Mouse (Mus musculus) spleen, embryonic (tissue): ENCODE results near the gene Ece1.

Source experiments
- CTCF ChIA-PET: fragments of 350-600 bp; sonication (Branson Sonifier 250); formaldehyde crosslinking; loops from one replicate; lab custom pipeline; 2022; lab: Charles Lee

Ece1 gene

DNA sequence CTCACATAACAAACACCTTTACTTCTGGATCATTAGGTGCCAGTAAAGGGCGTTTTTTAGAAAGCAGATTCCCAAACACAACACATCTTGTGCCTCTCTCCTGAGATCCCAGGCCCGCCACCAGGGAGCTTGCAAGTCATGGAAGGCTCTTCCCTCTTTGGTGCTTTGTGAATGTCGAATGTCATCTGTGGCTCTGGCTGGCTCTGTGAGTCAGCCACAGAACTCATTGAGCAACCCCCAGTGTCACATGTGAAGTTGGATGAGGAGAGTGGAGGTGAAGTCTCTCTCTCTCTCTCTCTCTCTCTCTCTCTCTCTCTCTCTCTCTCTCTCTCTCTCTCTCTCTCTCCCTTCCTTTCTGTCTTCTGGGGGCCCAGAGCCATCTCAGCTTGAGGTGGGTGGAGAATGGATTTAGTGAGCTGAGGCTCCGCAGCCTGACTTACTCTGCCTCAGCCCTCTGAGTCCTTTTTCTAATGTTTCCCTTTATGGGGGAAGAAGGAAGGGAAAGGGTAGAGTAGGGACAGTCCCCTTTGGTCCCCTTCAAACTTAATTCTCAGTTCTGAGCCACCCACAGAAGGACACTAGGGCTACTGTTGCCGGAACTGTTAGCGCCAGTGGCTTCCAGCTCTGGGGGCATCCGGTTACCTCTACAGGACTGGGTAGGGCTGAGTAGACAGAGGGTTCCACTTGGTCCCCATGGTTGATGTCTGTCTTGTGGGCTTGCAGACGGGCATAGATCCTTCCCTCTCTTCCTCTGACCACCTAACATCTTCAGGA lies 17.5 kb downstream of the Ece1 start:
- CTCF ChIA-PET: interaction anchor here (0.6 kb wide), 1 partner anchor 77 kb away, joined by 3 read pairs; no protein-coding TSS in a partner anchor

DNA sequence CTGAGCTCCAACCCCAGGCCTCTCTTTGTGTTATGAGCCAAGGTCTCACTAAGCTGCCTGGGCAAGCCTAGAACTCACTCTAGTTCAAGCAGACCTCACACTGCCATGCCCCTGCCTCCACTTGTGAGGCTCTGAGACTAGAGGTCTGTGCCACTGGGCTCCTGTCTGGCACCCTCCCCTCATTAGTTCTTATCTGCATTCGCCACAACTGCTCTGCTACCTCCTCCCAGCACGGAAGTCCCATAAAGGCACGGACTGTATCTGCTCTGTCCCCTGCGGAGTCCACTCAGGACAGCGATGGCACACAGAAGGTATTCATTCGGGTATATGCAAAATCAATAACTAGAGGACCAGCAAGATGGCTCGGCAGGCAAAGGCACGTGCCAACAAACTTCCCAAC lies 19.4 kb downstream of the Ece1 start:
- CTCF ChIA-PET: no interaction called here

DNA sequence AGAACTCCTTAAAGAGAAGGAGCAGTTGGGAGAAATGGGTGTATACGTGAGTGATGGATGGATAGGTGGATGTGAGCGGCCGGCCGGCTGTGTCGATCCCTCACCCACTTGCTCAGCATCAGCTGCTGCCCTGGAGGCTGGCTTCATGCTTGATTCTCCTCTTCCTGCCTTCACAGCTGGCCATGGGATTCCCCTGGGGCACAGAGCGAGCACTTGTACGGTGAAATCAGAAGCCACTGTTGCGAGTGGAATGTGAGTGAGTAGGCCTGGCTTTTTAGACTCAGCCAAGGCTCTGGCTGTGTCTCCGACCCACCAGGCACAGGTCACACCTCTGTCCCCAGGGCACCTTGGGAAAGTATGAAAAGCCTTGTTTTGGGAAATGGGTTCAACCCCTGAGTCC lies 20.6 kb downstream of the Ece1 start:
- CTCF ChIA-PET: interaction anchor here (0.6 kb wide), 1 partner anchor 51 kb away, joined by 3 read pairs; no protein-coding TSS in a partner anchor

DNA sequence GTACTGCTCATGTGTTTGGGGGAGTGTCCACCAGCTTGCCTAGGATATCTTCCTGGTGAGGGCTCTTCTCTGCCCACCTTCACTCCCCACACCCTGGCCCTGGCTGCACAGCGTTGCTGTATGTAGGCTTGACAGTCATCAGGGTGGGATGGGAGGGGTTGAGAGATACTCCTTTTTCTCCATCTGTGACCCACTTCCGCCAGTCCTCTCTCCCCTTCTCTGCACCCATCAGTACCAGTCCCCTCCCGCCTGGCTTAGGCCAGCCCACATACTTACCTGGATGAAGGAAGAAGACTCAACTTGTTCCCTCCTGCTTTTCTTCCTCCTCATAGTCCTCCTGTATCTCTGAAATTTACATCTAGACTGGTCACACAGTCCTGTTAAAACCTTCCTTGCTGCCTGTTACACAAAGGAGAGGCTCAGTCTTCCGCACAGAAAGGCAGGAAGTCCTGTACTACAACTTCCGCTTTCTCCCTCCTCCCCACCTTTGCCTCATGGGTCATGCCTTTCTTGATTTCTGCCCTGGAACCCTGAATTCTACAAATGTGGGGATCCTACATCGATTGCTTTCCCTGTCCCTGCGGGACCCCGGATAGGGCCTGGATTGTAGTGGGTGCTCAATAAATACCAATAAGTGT lies 21.6 kb downstream of the Ece1 start:
- CTCF ChIA-PET: interaction anchor here (0.6 kb wide), 1 partner anchor 39 kb away, joined by 4 read pairs; no protein-coding TSS in a partner anchor

DNA sequence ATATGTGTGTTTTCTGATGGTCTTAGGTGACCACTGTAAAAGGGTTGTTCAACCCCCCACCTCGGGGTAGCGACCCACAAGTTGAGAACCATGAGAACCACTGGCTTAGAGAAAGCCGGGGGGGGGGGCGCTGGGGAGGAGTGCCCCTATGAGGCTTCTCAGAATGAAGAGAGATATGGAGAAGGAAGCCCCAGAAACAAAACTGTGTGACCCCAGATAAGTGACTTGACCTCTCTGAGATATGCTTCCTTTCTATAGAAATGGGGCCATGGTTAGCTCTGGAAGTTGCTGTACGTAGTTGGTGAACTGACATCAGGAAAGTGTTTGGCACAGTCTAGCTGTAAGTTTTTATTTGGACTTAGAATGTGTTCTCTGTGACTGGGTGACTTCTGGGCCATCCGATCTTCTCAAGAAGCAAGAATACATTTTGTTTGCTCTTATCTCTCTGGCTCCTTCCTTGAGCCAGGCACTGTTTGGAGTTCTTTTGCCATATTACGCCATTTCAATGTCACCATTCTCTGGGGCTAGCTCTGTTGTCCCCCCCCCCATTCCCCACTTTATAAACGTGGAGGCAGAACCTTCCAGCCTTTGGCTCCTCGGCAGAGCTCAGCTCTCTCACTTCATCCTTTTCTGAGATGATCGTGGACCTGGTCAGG lies 25.4 kb downstream of the Ece1 start:
- CTCF ChIA-PET: interaction anchor here (0.6 to 0.7 kb wide), 2 partner anchors 194 to 223 kb away, joined by 3 to 11 read pairs; no protein-coding TSS in a partner anchor

DNA sequence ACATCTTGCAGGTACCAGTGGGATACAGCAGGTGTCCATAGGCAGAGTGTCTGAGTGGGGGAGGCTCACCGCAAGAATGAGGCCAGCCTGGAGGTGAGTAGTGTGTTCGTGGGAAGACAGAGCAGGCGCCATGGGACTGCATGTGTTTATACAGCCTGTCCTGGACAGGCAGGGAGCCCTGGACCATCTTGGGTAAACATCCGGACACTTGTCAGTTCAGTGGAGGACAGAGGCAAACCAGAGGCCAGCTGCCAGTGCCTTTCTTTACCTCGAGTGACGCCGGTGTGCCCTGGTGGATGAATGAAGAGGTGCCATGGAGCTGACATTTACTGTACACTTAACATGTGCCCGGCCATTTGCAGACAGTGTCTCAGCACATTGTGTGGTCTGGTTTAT lies 26.0 kb downstream of the Ece1 start:
- CTCF ChIA-PET: interaction anchor here (0.6 kb wide), 1 partner anchor 194 kb away, joined by 3 read pairs; no protein-coding TSS in a partner anchor

DNA sequence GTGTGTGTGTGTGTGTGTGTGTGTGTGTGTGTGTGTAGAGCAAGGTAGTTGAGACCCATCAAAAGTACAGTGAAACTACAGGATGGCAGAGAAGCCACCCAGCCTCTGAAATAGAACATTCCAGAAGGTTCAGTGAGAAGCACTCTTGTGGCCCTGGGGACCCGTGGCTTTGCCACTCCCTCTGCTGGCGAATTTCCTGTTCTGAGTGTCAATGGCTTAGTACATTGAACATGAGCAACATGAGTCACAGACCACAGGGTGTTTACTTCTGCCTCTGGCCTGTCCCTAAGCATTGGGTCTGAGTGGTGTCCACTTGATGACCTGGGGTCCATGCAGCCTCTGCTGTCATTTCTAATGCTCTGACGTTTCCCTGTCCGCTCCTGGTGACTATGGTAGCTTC lies 28.6 kb downstream of the Ece1 start:
- CTCF ChIA-PET: no interaction called here

DNA sequence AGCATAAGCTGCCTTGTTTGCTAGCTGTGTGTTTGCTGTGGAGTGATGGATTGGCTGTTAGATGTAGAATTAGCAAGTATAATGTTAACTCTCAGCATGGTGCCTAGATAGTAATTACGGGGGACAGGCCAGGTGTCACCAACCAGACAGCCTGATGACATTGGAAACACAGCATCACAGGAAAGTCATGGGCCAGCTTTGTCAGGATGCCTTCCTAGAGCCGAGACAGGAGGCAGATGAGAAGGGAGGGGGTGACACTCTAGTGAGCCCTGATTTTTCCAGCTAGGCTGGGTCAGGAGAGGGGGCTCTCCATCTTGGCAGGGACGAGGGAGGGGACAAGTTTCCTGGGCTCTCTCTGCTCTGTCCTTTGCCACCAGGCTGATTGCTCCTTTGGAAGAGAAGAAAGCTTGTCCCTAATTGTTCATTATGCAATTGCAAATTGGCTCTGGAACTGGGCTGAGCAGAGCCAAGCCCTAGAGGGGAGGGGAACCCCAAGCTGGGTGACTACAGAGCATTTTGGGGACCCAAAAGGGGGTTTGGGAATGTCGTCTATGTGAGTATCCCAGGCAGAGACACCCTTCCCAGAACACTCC lies 29.6 kb downstream of the Ece1 start:
- CTCF ChIA-PET: no interaction called here

DNA sequence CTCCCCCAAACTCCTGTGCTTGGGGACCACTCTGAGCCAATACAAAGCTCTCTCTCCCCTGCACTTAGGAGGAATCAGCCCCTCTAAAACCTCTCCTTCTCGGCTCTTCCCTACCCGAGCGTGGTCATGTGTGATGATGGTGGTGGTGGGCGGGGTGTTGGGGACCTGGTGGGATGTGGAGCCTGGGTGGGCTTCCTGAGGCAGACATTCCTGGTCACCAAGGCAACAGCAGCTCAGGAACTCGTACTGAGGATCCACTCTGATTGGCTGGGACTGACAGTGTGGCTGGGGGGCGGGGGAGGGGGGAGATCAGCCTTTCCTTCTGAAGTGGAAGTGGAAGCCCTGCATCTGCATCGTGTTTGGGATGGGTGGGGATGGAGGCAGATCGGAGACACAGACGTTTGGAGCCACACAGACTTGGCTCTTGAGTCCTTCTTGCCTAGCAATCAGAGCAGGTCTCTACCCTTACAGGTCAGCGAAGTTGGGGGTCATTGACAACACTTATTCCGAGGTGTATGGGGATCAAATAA lies 30.7 kb downstream of the Ece1 start:
- CTCF ChIA-PET: interaction anchor here (0.7 kb wide), 1 partner anchor 34 kb away, joined by 4 read pairs; no protein-coding TSS in a partner anchor

DNA sequence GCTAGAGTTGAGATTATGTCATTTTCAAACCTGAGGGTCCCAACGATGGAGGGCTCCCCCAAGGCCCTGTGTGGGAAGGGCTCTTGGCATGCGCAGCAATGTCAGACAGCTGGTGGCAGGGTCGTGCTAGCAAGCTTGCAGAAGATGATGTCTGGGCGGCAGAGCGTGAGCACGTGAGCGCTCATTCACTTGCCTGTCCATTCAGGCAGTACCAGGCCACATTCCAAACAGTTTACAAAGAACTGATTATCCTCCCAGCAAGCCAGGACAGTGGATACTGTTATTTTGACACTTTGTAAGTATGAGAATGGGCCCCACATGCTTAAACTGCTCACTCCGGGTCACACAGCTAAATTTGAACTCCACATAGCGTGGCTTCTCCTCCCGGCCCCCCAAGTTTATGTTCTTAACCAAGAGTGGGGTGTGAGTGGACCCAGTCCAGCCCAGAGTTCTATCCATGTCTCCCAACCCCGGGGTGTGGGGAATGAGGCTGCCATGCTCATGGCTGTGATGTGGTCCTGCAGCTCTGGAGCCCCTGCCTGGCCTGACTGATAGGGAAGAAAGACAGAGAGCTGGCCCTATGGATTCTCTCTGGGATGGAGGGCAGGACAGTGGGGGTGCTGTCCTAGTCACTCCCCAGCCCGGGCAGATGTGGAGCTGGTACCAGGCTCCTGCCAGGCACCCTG lies 34.7 kb downstream of the Ece1 start:
- CTCF ChIA-PET: no interaction called here

DNA sequence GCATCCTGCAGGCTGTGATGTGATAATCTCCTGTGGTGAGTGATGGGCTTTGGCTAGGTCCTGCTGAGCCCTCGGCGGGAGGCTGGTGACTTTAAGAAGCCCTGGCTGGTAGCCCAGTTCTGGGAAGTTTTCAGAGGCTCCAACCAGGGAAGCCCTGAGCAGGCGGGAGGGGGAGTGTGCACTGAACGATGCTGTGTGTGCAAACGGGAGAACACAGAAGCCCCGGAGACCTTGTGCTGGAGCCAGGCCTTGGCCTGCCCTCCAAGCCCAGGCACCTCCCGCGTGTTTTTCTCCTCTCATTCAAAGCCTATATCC lies 35.2 kb downstream of the Ece1 start:
- CTCF ChIA-PET: no interaction called here

DNA sequence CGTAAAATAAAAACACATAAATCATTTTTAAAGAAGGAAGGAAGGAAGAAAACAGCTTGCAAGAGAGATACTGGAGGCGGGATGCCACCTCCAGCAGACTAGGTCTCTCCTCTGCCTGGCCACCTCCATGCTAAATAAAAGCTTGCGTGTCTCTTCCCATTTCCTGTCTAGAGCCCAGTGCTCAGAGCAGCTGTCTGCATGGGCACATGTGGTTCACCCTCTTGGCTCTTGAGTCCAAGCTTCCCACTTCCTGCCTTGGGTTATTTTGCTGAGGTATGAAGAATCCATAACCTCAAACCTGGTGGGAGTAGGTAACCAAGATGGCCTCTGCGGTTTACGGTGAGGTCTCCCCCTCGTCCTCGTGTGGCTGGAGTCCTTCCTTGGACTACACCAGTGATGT lies 36.5 kb downstream of the Ece1 start:
- CTCF ChIA-PET: no interaction called here

DNA sequence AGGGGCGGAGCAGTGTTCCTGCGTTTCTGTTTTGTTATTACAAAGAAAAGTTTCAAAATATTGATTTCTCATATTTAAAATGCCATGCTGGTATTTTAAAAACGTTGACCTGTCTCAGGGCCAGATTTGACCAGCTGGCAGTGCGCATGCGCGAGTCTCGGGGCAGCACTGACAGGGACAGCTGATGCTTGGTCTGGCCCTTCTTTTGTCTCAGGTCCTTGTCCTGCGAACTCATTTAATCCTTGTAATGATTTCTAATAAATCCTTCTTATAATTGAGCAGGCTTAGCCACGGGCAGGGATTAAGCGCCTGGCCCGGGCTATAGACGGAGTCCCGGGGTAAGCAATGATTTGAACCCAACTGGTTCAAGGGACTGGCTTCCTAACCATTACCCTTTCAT lies 40.2 kb downstream of the Ece1 start:
- CTCF ChIA-PET: no interaction called here

DNA sequence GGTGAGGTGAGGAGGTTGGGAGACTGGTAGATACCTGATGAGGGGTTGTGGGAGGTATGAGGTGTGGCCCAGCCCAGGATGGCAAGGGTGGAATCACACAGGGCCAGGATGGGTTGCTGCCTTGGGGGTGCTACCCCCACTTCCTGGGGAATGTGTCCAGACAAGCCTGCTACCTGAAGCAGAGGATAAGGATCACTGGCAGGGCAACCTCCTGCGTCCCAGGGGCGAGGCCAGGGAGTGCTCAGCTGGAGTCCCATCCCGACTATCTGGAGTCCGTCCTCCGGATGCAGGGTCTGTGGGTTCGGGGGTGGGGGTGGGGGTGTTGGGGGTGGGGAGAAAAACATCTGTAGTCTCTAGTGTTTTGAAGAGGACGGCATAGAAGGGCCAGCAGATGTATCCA lies 40.8 kb downstream of the Ece1 start:
- CTCF ChIA-PET: no interaction called here

DNA sequence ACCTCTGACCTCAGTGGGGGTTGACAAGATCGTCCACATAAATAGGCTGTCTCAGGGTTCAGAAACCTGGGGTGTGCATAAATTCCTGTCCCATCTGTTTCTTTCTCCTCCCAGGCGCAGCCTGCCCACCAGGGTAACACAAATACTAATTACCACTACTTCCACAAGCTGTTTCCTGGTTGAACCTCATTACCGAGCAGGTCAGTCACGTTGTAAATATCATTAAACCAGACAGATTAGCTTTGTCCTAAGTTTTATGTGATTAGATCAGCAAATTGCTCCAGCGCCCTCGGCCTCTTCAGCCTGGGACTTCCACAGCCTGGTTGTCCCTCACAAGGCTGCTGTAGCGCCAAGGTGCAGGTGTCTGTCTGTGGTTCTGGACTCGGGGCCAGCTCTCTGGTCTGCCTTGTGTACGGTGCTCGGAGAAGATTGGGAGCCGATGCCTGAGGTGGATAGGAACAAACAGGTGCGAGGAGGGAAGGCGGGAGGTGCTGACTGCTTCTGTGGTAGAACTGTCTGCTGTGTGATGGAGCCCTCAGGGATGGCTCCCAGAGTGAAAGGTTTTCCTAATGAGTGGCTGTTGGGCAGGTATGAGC lies 43.0 kb downstream of the Ece1 start:
- CTCF ChIA-PET: interaction anchor here (0.9 kb wide), 1 partner anchor 53 kb away, joined by 4 read pairs; no protein-coding TSS in a partner anchor

DNA sequence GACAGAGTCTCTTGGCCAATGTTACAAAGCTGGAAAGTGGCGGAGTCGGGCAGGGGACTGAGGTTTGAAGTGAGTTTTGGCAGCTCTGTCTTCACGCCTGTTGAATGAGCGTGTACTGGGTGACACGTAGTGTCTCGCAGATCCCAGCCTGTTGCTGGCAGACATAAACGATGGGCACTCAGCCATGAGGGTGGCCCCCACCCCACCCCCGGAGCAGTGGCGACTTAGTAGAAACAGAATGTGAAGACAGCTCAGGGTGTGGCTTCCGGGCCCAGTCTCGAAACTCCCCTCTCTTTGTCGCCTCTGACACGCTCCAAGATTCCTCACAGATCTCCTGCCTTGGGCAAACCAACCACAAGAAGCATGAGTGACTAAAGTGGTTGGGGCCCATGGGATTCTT lies 45.9 kb downstream of the Ece1 start:
- CTCF ChIA-PET: interaction anchor here (0.6 kb wide), 1 partner anchor 56 kb away, joined by 3 read pairs; no protein-coding TSS in a partner anchor

DNA sequence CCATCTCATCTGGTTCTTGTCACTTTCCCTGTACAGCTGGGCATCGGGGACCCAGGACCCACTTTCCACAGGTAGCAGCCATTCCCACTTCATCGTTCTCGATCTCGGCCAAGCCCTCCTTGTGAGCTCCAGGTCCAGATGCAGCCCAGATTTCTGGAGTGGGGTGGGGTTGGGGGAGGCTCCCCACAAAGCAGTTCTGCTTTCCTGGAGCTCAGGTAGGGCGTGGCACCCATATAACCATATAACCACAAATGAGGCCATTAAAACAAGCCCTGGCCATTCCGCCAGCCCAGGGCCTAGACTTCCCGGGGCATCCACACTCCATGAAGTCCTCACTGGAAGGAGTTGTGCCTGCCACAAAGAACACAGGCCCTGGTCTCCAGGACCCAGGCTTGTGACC lies 46.5 kb downstream of the Ece1 start:
- CTCF ChIA-PET: interaction anchor here (0.6 kb wide), 1 partner anchor 56 kb away, joined by 3 read pairs; no protein-coding TSS in a partner anchor

DNA sequence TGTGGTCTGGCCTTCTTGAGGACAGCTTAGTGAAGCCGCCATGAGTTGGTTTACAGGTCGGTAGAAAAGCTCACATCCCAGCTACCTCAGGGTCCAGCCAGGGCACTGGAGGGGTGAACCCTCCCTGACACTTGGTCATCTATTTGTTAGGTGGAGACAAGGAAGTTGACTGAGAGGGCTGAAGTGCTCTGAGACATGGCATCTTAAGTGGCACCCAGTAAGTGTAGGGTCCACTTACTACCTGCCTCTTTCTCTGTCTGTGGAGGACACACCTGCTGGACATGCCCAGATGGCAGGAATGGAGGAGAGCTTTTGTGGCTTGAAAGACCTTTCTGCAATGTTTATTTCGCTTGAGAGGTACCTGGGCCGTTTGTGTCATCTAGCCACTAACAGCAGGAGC lies 46.9 kb downstream of the Ece1 start:
- CTCF ChIA-PET: no interaction called here

DNA sequence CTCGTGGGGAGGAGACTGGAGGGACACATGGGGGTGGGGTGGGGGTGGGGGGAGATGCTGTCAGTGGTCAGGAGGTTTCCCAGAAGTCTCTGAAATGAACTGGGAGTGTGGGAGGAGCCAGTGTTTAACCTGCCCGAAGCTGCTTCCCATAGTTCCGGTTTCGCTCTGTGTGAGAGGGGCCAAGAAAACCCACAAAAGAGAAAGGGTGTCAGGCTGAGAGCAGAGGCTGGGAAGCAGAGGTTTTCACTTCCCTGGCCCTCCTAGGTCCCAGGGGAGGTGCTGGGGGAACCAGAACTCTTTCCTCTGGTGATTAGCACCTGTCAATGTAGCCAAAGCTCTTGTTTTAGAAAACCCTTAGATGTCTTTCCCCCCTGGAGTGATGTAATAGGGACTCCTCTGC lies 47.4 kb downstream of the Ece1 start:
- CTCF ChIA-PET: no interaction called here

DNA sequence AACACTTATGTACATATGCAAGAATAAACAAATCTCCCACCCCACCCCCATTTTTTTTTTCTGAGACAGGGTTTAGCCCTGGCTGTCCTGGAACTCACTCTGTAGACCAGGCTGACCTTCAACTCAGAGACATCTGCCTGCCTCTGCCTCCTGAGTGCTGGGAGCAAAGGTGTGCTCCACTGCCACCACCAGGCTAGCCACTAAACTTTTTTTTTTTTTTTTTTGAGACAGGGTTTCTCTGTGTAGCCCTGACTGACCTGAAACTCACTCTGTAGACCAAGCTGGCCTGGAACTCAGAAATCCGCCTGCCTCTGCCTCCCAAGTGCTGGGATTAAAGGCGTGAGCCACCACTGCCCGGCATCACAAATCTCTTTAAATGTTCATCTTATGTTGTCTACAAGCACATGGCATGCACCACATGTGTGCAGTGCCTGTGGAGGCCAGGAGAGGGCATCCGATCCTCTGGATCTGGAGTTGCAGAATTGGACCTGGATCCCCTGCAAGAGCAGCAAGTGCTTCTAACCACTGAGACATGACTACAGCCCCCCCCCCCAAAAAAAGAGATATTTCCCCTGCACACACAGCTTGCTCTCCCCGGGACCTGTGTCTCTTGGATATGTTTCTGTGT lies 48.5 kb downstream of the Ece1 start:
- CTCF ChIA-PET: interaction anchor here (0.6 to 0.7 kb wide), 3 partner anchors 11 to 1369 kb away, joined by 3 to 8 read pairs (median 4); no protein-coding TSS in a partner anchor
